Mouse (Mus musculus) lung, adult 2 months (tissue): Measurements from ENCODE around the gene Gm5269.

Experiments
- CTCF ChIP-seq: fragments of 200-500 bp; IDR thresholded peaks from 2 replicates; pipeline ENCODE4 v1.5.1; 2011; ENCODE audit warnings: mild to moderate bottlenecking, low read length, control low read depth; ENCODE audit not compliant: insufficient read depth
- POLR2A ChIP-seq: fragments of 200-500 bp; IDR thresholded peaks from 2 replicates; pipeline ENCODE4 v1.6.1; 2011; ENCODE audit warnings: low read depth, mild to moderate bottlenecking, control low read depth, low read length, borderline replicate concordance; ENCODE audit errors: extremely low read depth

DNA sequence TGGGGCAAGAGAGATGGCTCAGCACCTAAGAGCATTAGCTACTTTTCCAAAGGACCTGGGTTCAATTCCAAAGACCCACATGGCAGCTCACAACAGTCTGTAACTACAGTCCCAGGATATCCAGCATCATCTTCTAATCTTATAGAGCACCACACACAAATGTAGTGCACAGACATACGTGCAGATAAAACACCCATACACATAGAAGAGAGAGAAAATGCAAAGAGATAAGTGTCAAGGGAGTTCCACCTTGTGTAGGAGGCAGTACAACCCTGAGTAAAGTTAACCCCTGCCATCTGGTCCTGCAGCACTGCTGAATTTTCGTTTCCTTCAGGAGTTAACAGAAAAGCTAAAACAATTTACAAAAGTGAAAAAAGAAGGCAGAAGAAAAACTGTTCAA, 14.4 kb downstream of the Gm5269 start:
- TF ChIP-seq CTCF = no peak
- no peak for TF ChIP-seq POLR2A
